Mouse (Mus musculus): ENCODE measurements around the gene Arpp21. TPM values are rescaled to one million over a fixed set of nuclear protein-coding genes. Genes with fewer than 3 reads are reported as not detected.

Gene Arpp21
- polyA plus RNA-seq, 1 experiment from 2014 or later, result 3.4 TPM

DNA sequence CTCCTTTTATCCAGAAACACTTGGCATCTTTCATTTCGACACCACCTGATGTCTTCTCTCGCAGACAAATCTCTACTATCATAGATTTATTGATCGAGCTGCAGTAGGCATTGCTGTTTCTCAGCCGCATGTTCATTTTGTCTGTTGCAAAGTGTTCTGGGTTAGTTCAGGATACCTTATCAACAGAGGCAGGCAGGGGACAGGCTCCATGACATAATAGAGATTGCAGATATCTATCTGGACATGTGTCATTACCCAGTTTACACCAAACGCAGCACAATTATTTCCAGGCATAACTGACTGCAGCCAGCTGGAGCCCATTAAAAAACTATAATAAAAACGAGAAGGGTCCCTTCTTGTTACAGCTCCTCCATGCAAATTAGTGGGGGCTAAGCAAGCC lies 59.4 kb downstream of the Arpp21 start:
- Histone ChIP-seq H3K27me3 (ENCODE audit: control insufficient read depth, insufficient read depth, low read length) (no peaks in the 10 kb centered on the region; the same call in 1 of the 2 replicates), H3K9ac (ENCODE audit: low read length) (no peak overlapping the region), H3K9me3 (replicated peaks; ENCODE audit: control insufficient read depth, low read length) (no peaks in the 10 kb centered on the region), H3K4me1 (ENCODE audit: control insufficient read depth, insufficient read depth, low read length) (no peaks in the 10 kb centered on the region), H3K27ac (ENCODE audit: low read length) (no peak overlapping the region), H3K4me3 (replicated peaks; ENCODE audit: low read length) (no peak overlapping the region), H3K4me2 (ENCODE audit: low read depth, low read length) (no peak overlapping the region), H3K36me3 (ENCODE audit: control insufficient read depth, insufficient read depth, low read length) (no peaks in the 10 kb centered on the region)
- ATAC-seq (ENCODE audit: insufficient read depth, low FRiP score), result no peak
- 70% methylated on average over 6 of the region's 6 CpGs for WGBS

GRCm38 (mm10) chr9:112174407-112175357 lies 61.1 kb downstream of the Arpp21 start:
- Histone ChIP-seq H3K4me1 (ENCODE audit: control insufficient read depth, insufficient read depth, low read length) (no peaks in the 10 kb centered on the region), H3K4me3 (replicated peaks; ENCODE audit: low read length) (no peak overlapping the region), H3K27me3 (ENCODE audit: control insufficient read depth, insufficient read depth, low read length) (no peaks in the 10 kb centered on the region; the same call in 1 of the 2 replicates), H3K27ac (ENCODE audit: low read length) (no peak overlapping the region), H3K9me3 (replicated peaks; ENCODE audit: control insufficient read depth, low read length) (no peaks in the 10 kb centered on the region), H3K9ac (ENCODE audit: low read length) (no peak overlapping the region), H3K36me3 (ENCODE audit: control insufficient read depth, insufficient read depth, low read length) (no peaks in the 10 kb centered on the region), H3K4me2 (ENCODE audit: low read depth, low read length) (no peak overlapping the region)
- no peak for ATAC-seq (ENCODE audit: insufficient read depth, low FRiP score)
- WGBS, result 22% methylated on average over 15 of the region's 15 CpGs

DNA sequence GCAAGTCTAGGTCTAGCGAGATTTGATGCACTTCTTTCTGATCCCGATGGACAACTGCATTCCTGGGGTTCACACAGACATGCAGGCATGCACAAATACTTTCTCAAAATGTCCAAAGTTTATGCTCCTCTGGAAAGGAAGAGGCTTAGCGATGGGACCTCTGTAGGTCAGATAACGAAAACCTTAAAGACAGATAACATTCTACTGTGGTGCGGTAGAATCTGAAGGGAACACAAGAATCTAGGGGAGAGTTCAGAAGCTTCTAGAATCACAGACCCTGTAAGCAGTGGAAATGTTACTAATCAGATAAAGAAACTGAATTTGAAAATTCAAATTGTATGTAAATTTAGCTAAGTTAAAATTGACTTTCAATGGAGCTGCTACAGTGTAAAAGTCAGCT lies 62.0 kb downstream of the Arpp21 start:
- H3K9me3 ChIP-seq (replicated peaks; ENCODE audit: control insufficient read depth, low read length), result no peaks in the 10 kb centered on the region
- H3K4me2 ChIP-seq (ENCODE audit: low read depth, low read length), result no peak overlapping the region
- ATAC-seq (ENCODE audit: insufficient read depth, low FRiP score), result no peak
- 82% methylated on average over 5 of the region's 5 CpGs for WGBS
- H3K9ac ChIP-seq (ENCODE audit: low read length), result no peak overlapping the region
- no peaks in the 10 kb centered on the region for H3K4me1 ChIP-seq (ENCODE audit: control insufficient read depth, insufficient read depth, low read length)
- H3K36me3 ChIP-seq (ENCODE audit: control insufficient read depth, insufficient read depth, low read length), result no peaks in the 10 kb centered on the region
- no peak overlapping the region for H3K27ac ChIP-seq (ENCODE audit: low read length)
- H3K4me3 ChIP-seq (replicated peaks; ENCODE audit: low read length), result no peak overlapping the region
- no peaks in the 10 kb centered on the region; the same call in 1 of the 2 replicates for H3K27me3 ChIP-seq (ENCODE audit: control insufficient read depth, insufficient read depth, low read length)

DNA sequence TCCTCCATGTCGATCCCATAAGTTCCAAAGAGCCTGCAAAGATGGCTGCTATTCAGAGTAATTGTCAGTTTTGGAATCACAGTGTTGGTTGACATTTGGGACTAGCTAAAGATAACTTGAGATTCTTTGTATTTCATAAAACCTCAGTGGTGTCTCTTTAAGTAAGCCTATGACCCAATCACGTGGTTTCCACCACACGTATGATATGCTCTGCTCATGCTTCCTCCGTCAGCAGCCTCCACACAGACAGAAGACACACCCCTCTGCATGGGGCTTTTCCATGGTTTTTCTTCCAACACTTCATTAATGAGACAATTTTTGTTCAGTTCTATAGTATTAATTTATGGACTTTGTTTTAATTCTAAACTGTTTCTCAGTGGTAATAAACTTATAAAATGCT lies 71.1 kb downstream of the Arpp21 start:
- H3K4me1 ChIP-seq (ENCODE audit: control insufficient read depth, insufficient read depth, low read length), result no peaks in the 10 kb centered on the region
- no peak overlapping the region for H3K4me3 ChIP-seq (replicated peaks; ENCODE audit: low read length)
- WGBS, result 78% methylated on average over 4 of the region's 4 CpGs
- no peaks in the 10 kb centered on the region for H3K36me3 ChIP-seq (ENCODE audit: control insufficient read depth, insufficient read depth, low read length)
- ATAC-seq (ENCODE audit: insufficient read depth, low FRiP score), result no peak
- no peak overlapping the region for H3K27ac ChIP-seq (ENCODE audit: low read length)
- no peak overlapping the region for H3K9ac ChIP-seq (ENCODE audit: low read length)
- H3K9me3 ChIP-seq (replicated peaks; ENCODE audit: control insufficient read depth, low read length), result no peaks in the 10 kb centered on the region
- H3K4me2 ChIP-seq (ENCODE audit: low read depth, low read length), result no peak overlapping the region
- no peaks in the 10 kb centered on the region for H3K27me3 ChIP-seq (ENCODE audit: control insufficient read depth, insufficient read depth, low read length)

DNA sequence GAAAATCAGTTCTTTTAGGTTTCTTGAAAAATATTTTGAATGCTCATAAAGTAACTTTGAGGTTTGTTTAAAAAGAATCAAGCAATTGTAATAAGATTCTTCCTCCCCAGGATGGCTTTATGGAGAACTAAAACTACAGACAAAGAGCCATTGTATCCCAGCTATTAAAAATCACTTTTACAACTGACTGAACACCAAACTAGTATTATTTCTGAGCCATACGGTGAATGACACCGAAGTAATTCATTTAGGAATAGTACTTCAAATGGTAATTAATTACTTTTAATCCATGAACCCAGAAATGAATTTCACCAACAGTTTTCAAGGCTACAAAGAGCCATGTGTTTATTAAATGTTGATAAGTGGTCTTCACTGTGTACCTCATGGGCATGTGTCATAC lies 74.8 kb downstream of the Arpp21 start:
- no peak overlapping the region for H3K27ac ChIP-seq (ENCODE audit: low read length)
- no peaks in the 10 kb centered on the region for H3K9me3 ChIP-seq (replicated peaks; ENCODE audit: control insufficient read depth, low read length)
- no peaks in the 10 kb centered on the region for H3K36me3 ChIP-seq (ENCODE audit: control insufficient read depth, insufficient read depth, low read length)
- no peaks in the 10 kb centered on the region for H3K4me1 ChIP-seq (ENCODE audit: control insufficient read depth, insufficient read depth, low read length)
- H3K4me3 ChIP-seq (replicated peaks; ENCODE audit: low read length), result no peak overlapping the region
- ATAC-seq (ENCODE audit: insufficient read depth, low FRiP score), result no peak
- H3K4me2 ChIP-seq (ENCODE audit: low read depth, low read length), result no peak overlapping the region
- WGBS, result 83% methylated on average over 2 of the region's 2 CpGs
- no peak overlapping the region for H3K9ac ChIP-seq (ENCODE audit: low read length)
- H3K27me3 ChIP-seq (ENCODE audit: control insufficient read depth, insufficient read depth, low read length), result no peaks in the 10 kb centered on the region

GRCm38 (mm10) chr9:112153972-112154371 lies 81.8 kb downstream of the Arpp21 start:
- Histone ChIP-seq H3K27ac (ENCODE audit: low read length) (no peak overlapping the region), H3K36me3 (ENCODE audit: control insufficient read depth, insufficient read depth, low read length) (no peaks in the 10 kb centered on the region), H3K4me2 (ENCODE audit: low read depth, low read length) (no peak overlapping the region), H3K27me3 (ENCODE audit: control insufficient read depth, insufficient read depth, low read length) (no peaks in the 10 kb centered on the region), H3K9me3 (replicated peaks; ENCODE audit: control insufficient read depth, low read length) (no peaks in the 10 kb centered on the region), H3K4me3 (replicated peaks; ENCODE audit: low read length) (no peak overlapping the region), H3K4me1 (ENCODE audit: control insufficient read depth, insufficient read depth, low read length) (no peaks in the 10 kb centered on the region), H3K9ac (ENCODE audit: low read length) (no peak overlapping the region)
- WGBS, result 81% methylated on average over 5 of the region's 5 CpGs
- ATAC-seq (ENCODE audit: insufficient read depth, low FRiP score), result no peak

- Histone ChIP-seq H3K36me3 (ENCODE audit: control insufficient read depth, insufficient read depth, low read length) (no peaks in the 10 kb centered on the region), H3K4me3 (replicated peaks; ENCODE audit: low read length) (no peak overlapping the region), H3K4me1 (ENCODE audit: control insufficient read depth, insufficient read depth, low read length) (no peaks in the 10 kb centered on the region), H3K9ac (ENCODE audit: low read length) (no peak overlapping the region), H3K4me2 (ENCODE audit: low read depth, low read length) (no peak overlapping the region), H3K27ac (ENCODE audit: low read length) (no peak overlapping the region), H3K9me3 (replicated peaks; ENCODE audit: control insufficient read depth, low read length) (no peaks in the 10 kb centered on the region), H3K27me3 (ENCODE audit: control insufficient read depth, insufficient read depth, low read length) (no peaks in the 10 kb centered on the region)
- WGBS, result 86% methylated on average over 2 of the region's 2 CpGs
- ATAC-seq (ENCODE audit: insufficient read depth, low FRiP score), result no peak
Measured at GRCm38 (mm10) chr9:112152762-112153161, 83.0 kb downstream of the Arpp21 start.

GRCm38 (mm10) chr9:112151177-112151576 lies 84.6 kb downstream of the Arpp21 start:
- Histone ChIP-seq H3K9me3 (replicated peaks; ENCODE audit: control insufficient read depth, low read length) (no peaks in the 10 kb centered on the region), H3K4me2 (ENCODE audit: low read depth, low read length) (no peak overlapping the region), H3K27me3 (ENCODE audit: control insufficient read depth, insufficient read depth, low read length) (no peaks in the 10 kb centered on the region), H3K9ac (ENCODE audit: low read length) (no peak overlapping the region), H3K4me3 (replicated peaks; ENCODE audit: low read length) (no peak overlapping the region), H3K4me1 (ENCODE audit: control insufficient read depth, insufficient read depth, low read length) (no peaks in the 10 kb centered on the region), H3K36me3 (ENCODE audit: control insufficient read depth, insufficient read depth, low read length) (no peaks in the 10 kb centered on the region), H3K27ac (ENCODE audit: low read length) (no peak overlapping the region)
- WGBS, result 64% methylated on average over 5 of the region's 5 CpGs
- no peak for ATAC-seq (ENCODE audit: insufficient read depth, low FRiP score)

GRCm38 (mm10) chr9:112140658-112141057 lies 95.1 kb downstream of the Arpp21 start:
- Histone ChIP-seq H3K4me3 (replicated peaks; ENCODE audit: low read length) (no peak overlapping the region), H3K9me3 (replicated peaks; ENCODE audit: control insufficient read depth, low read length) (no peaks in the 10 kb centered on the region), H3K27ac (ENCODE audit: low read length) (no peak overlapping the region), H3K9ac (ENCODE audit: low read length) (no peak overlapping the region), H3K4me1 (ENCODE audit: control insufficient read depth, insufficient read depth, low read length) (no peaks in the 10 kb centered on the region), H3K27me3 (ENCODE audit: control insufficient read depth, insufficient read depth, low read length) (no peaks in the 10 kb centered on the region), H3K4me2 (ENCODE audit: low read depth, low read length) (no peak overlapping the region), H3K36me3 (ENCODE audit: control insufficient read depth, insufficient read depth, low read length) (no peaks in the 10 kb centered on the region)
- 74% methylated on average over 8 of the region's 8 CpGs for WGBS
- ATAC-seq (ENCODE audit: insufficient read depth, low FRiP score), result no peak
